Mouse (Mus musculus) limb, embryonic 14.5 days (tissue): ENCODE data around the gene Magel2. TPM values are rescaled to one million over a fixed set of nuclear protein-coding genes. Genes with fewer than 3 reads are reported as not detected.

ENCODE experiments used
- ATAC-seq: fragments of 200-750 bp; cut with Nextera tagmentation; 2 replicates; pipeline ENCODE4 v1.8.0; 2017; ENCODE audit warnings: low read depth, moderate number of reproducible peaks, moderate TSS enrichment; ENCODE audit not compliant: low FRiP score
- DNase-seq: peaks from one replicate; pipeline ENCODE4 v3.0.0-alpha.2; 2015; ENCODE audit warnings: low spot score
- H3K27ac ChIP-seq: fragments of 300-500 bp; sonication (generic); replicated peaks from 2 replicates; pipeline ENCODE4 v1.5.1; 2014; ENCODE audit warnings: low read depth, mild to moderate bottlenecking, low read length, moderate library complexity, mixed read lengths
- H3K27me3 ChIP-seq: fragments of 300-500 bp; sonication (generic); 2 replicates; pipeline ENCODE4 v1.6.1; 2014; ENCODE audit warnings: low read length, mixed read lengths; ENCODE audit not compliant: control insufficient read depth, insufficient read depth
- H3K36me3 ChIP-seq: fragments of 300-500 bp; sonication (generic); 2 replicates; pipeline ENCODE4 v1.6.1; 2014; ENCODE audit warnings: mild to moderate bottlenecking, low read length, moderate library complexity, mixed read lengths; ENCODE audit not compliant: control insufficient read depth, insufficient read depth
- H3K4me1 ChIP-seq: fragments of 300-500 bp; sonication (generic); 2 replicates; pipeline ENCODE4 v1.6.1; 2014; ENCODE audit warnings: antibody characterized with exemption, low read length, mixed read lengths; ENCODE audit not compliant: control insufficient read depth, insufficient read depth
- H3K4me2 ChIP-seq: fragments of 300-500 bp; sonication (generic); replicated peaks from 2 replicates; pipeline ENCODE4 v1.6.1; 2014; ENCODE audit warnings: low read depth, mild to moderate bottlenecking, low read length, moderate library complexity; ENCODE audit not compliant: severe bottlenecking
- H3K4me3 ChIP-seq: fragments of 300-500 bp; sonication (generic); replicated peaks from 2 replicates; pipeline ENCODE4 v1.5.1; 2014; ENCODE audit warnings: low read length
- H3K9ac ChIP-seq: fragments of 300-500 bp; sonication (generic); 2 replicates; pipeline ENCODE4 v1.6.1; 2014; ENCODE audit warnings: mild to moderate bottlenecking, low read depth, low read length, moderate library complexity; ENCODE audit not compliant: severe bottlenecking
- H3K9me3 ChIP-seq: fragments of 300-500 bp; sonication (generic); 2 replicates; pipeline ENCODE4 v1.6.1; 2016; ENCODE audit warnings: low read length; ENCODE audit not compliant: control insufficient read depth
- POLR2A ChIP-seq: fragments of 200-500 bp; IDR thresholded peaks from 2 replicates; pipeline ENCODE4 v1.8.0; 2012; ENCODE audit warnings: inconsistent platforms, mild to moderate bottlenecking, moderate library complexity, borderline replicate concordance; ENCODE audit not compliant: insufficient read depth, insufficient read length; ENCODE audit errors: extremely low read depth
- WGBS: fragments of 180-500 bp; shearing (Covaris S2); extraction: QIAGEN DNeasy Blood & Tissue Kit; methylation state at CpG from one replicate; pipeline ENCODE4 v1.1.7; 2014; 5-methylcytosine and 5-hydroxymethylcytosine counted together
- polyA plus RNA-seq, 2 experiments: library from polyadenylated mRNA; depleted of rRNA in 1 of 2; stranded (reverse) in 1 of 2; unstranded in 1 of 2; fragments of >200 nt; fragmentation: Nextera tagmentation in 1 of 2; extraction: Ambion mirVana in 1 of 2; gene quantifications; 2 replicates each; pipeline versions ENCODE4 v1.2.1 to v1.2.3; 2012 to 2014

Magel2 gene
- polyA plus RNA-seq (2012; rRNA removed) (35.7 and 49.9 TPM in 2 replicates), polyA plus RNA-seq (2014; fragmentation: Nextera tagmentation; extraction: Ambion mirVana) (5.5 and 7.2 TPM in 2 replicates)

GRCm38 (mm10) chr7:62376510-62377304 is at the start of gene Magel2:
TSS of gene Magel2 (plus strand) at chr7:62377010.
- Histone ChIP-seq H3K9me3 (peaks cover 7% of the 10 kb centered on the region; the same call in 1 of the 2 replicates), H3K36me3 (no peaks in the 10 kb centered on the region), H3K4me2 (peak within 1 kb of the TSS; percentile 57), H3K27me3 (no peaks in the 10 kb centered on the region), H3K27ac (0 out of 2 replicates have a peak within 1 kb of the TSS, but pooled peaks have one; percentile 55), H3K9ac (peak within 1 kb of the TSS; percentile 71), H3K4me3 (peak within 1 kb of the TSS; percentile 50), H3K4me1 (no peaks in the 10 kb centered on the region)
- 24% methylated on average over 31 of the region's 31 CpGs for WGBS
- TF ChIP-seq POLR2A = peak; percentile 82; the same call in 1 of the 2 replicates
- ATAC-seq (peak; percentile 96), DNase-seq (peak; percentile 72)

- Histone ChIP-seq H3K9me3 (no peaks in the 10 kb centered on the region), H3K27ac (no peak overlapping the region), H3K4me1 (no peaks in the 10 kb centered on the region), H3K4me3 (no peak overlapping the region), H3K27me3 (no peaks in the 10 kb centered on the region), H3K4me2 (no peak overlapping the region), H3K9ac (no peak overlapping the region), H3K36me3 (no peaks in the 10 kb centered on the region)
- WGBS = 11% methylated on average over 1 of the region's 1 CpGs
- TF ChIP-seq POLR2A = no peak
- ATAC-seq = no peak
- peak; percentile 66 for DNase-seq
These were observed 31.4 kb upstream of the Magel2 start for GRCm38 (mm10) chr7:62345411-62345810.

- 63% methylated on average over 1 of the region's 1 CpGs for WGBS
- no peaks in the 10 kb centered on the region for H3K36me3 ChIP-seq
- H3K27ac ChIP-seq = no peak within 1 kb of the TSS
- no peak for TF ChIP-seq POLR2A
- H3K4me1 ChIP-seq = no peaks in the 10 kb centered on the region
- H3K27me3 ChIP-seq = no peaks in the 10 kb centered on the region
- H3K4me2 ChIP-seq = no peak within 1 kb of the TSS
- H3K9me3 ChIP-seq = no peaks in the 10 kb centered on the region
- H3K4me3 ChIP-seq = no peak within 1 kb of the TSS
- DNase-seq (no peak), ATAC-seq (no peak)
- no peak within 1 kb of the TSS for H3K9ac ChIP-seq
These were observed 30.5 kb upstream of the Magel2 start, which contains the start of gene Ndn for GRCm38 (mm10) chr7:62346269-62346668. TSS of gene Ndn (plus strand) at chr7:62346569.

GRCm38 (mm10) chr7:62348106-62348803 is 28.6 kb upstream of the Magel2 start:
- H3K9ac ChIP-seq = peak overlapping the region; percentile 72
- ATAC-seq (peak; percentile 96), DNase-seq (peak; percentile 88)
- TF ChIP-seq POLR2A = peak; percentile 76; the same call in 1 of the 2 replicates
- peak overlapping the region; percentile 48; the same call in 1 of the 2 replicates for H3K27ac ChIP-seq
- no peaks in the 10 kb centered on the region for H3K4me1 ChIP-seq
- no peaks in the 10 kb centered on the region for H3K9me3 ChIP-seq
- H3K36me3 ChIP-seq = no peaks in the 10 kb centered on the region
- H3K27me3 ChIP-seq = no peaks in the 10 kb centered on the region
- peak overlapping the region; percentile 62 for H3K4me2 ChIP-seq
- 15% methylated on average over 42 of the region's 42 CpGs for WGBS
- peak overlapping the region; percentile 53 for H3K4me3 ChIP-seq

GRCm38 (mm10) chr7:62348804-62349190 is 28.0 kb upstream of the Magel2 start:
- 44% methylated on average over 17 of the region's 17 CpGs for WGBS
- Histone ChIP-seq H3K4me3 (peak overlapping the region; percentile 53), H3K27ac (no peak overlapping the region), H3K9me3 (no peaks in the 10 kb centered on the region), H3K4me2 (peak overlapping the region; percentile 62), H3K36me3 (no peaks in the 10 kb centered on the region), H3K4me1 (no peaks in the 10 kb centered on the region), H3K9ac (peak overlapping the region; percentile 72), H3K27me3 (no peaks in the 10 kb centered on the region)
- no peak for TF ChIP-seq POLR2A
- no peak for DNase-seq
- ATAC-seq = peak; percentile 4; the same call in 1 of the 2 replicates
